Mouse (Mus musculus): Measurements from ENCODE around the gene Fam118a. TPM values are rescaled to one million over a fixed set of nuclear protein-coding genes. Genes with fewer than 3 reads are reported as not detected.

Gene Fam118a
- polyA plus RNA-seq, 1 experiment from 2014 or later: 29.3 TPM

DNA sequence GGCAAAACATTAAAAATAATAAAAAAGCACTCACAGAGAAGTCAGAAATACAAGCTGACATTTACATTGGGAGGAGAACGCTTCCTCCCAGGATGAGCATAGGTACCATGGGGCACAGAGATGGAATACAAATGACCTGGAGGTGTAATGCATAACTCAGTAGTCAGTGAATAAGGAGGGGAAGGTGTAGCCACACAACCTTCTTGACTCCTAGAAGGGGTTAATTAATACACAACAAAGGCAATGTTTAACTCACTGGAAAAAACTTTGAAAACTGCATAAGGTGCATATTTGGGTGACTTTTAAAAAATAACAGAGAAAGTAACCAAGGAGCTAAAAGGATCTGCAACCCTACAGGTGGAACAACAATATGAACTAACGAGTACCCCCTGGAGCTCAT lies 43.9 kb downstream of the Fam118a start:
- Histone ChIP-seq H3K4me1 (ENCODE audit: control insufficient read depth, insufficient read depth, low read length) (no peaks in the 10 kb centered on the region), H3K4me2 (ENCODE audit: low read depth) (no peak overlapping the region), H3K27me3 (ENCODE audit: control insufficient read depth, insufficient read depth, low read length) (no peaks in the 10 kb centered on the region), H3K36me3 (ENCODE audit: control insufficient read depth, insufficient read depth, low read length) (no peaks in the 10 kb centered on the region), H3K27ac (ENCODE audit: low read depth, low read length) (no peak overlapping the region), H3K9me3 (ENCODE audit: control insufficient read depth, low read length) (no peaks in the 10 kb centered on the region), H3K9ac (ENCODE audit: low read length) (no peak overlapping the region), H3K4me3 (ENCODE audit: low read depth, low read length) (no peak overlapping the region)
- ATAC-seq (ENCODE audit: insufficient read depth, low FRiP score, low TSS enrichment) (no peak), DNase-seq (ENCODE audit: low spot score) (no peak)
- 80% methylated on average over 2 of the region's 2 CpGs for WGBS

DNA sequence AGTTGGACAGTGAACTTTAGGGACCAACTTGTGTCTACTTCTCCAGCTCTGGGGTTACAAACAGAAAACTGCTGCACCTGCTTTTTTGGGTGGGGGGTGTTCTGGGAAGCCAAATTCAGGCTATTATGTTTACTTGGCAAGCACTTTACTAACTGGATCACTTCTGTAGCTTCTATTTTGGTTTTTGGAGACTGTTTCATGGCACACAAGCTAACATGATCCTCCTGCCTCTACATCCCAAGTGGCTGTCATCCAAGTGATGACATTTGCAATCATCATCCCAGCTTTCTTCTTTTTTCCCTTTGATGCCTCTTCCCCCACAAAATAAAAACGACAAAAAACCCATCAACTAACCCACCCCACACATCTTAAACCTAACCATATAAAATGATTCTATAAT lies 56.9 kb downstream of the Fam118a start:
- Histone ChIP-seq H3K9me3 (ENCODE audit: control insufficient read depth, low read length) (no peaks in the 10 kb centered on the region), H3K4me1 (ENCODE audit: control insufficient read depth, insufficient read depth, low read length) (no peaks in the 10 kb centered on the region), H3K36me3 (ENCODE audit: control insufficient read depth, insufficient read depth, low read length) (no peaks in the 10 kb centered on the region), H3K27ac (ENCODE audit: low read depth, low read length) (no peak overlapping the region), H3K27me3 (ENCODE audit: control insufficient read depth, insufficient read depth, low read length) (no peaks in the 10 kb centered on the region), H3K4me3 (ENCODE audit: low read depth, low read length) (no peak overlapping the region), H3K9ac (ENCODE audit: low read length) (no peak overlapping the region), H3K4me2 (ENCODE audit: low read depth) (no peak overlapping the region)
- no peak for DNase-seq (ENCODE audit: low spot score)
- no peak for ATAC-seq (ENCODE audit: insufficient read depth, low FRiP score, low TSS enrichment)
- WGBS: 66% methylated on average over 1 of the region's 1 CpGs

Other genes starting within 250 kb of the Fam118a start
- 32.2 and 36.0 TPM in 2 replicates for gene Phf21b, start 172.9 kb upstream of the Fam118a start, polyA plus RNA-seq (2014; fragmentation: Nextera tagmentation; extraction: Ambion mirVana)
- gene Gm29666, start 108.9 kb upstream of the Fam118a start, polyA plus RNA-seq (2014; fragmentation: Nextera tagmentation; extraction: Ambion mirVana): 0.77 and 0.81 TPM in 2 replicates
- 61.5 and 63.4 TPM in 2 replicates for gene Nup50, start 105.5 kb upstream of the Fam118a start, polyA plus RNA-seq (2014; fragmentation: Nextera tagmentation; extraction: Ambion mirVana)
- gene 5031439G07Rik, start 40.4 kb upstream of the Fam118a start, polyA plus RNA-seq (2014; fragmentation: Nextera tagmentation; extraction: Ambion mirVana): 36.4 and 39.3 TPM in 2 replicates
- gene Upk3a, start 11.8 kb upstream of the Fam118a start, polyA plus RNA-seq (2014; fragmentation: Nextera tagmentation; extraction: Ambion mirVana): not detected in 2 replicates
- 0.11 TPM in 1 of 2 replicates, not detected in the other for gene Smc1b, start 103.0 kb downstream of the Fam118a start, polyA plus RNA-seq (2014; fragmentation: Nextera tagmentation; extraction: Ambion mirVana)
- 0.62 and 0.78 TPM in 2 replicates for gene Ribc2, start 103.1 kb downstream of the Fam118a start, polyA plus RNA-seq (2014; fragmentation: Nextera tagmentation; extraction: Ambion mirVana)
- 115 and 120 TPM in 2 replicates for gene Fbln1, start 177.0 kb downstream of the Fam118a start, polyA plus RNA-seq (2014; fragmentation: Nextera tagmentation; extraction: Ambion mirVana)